Comparison of ENCODE assay signal across 20 mouse cellular contexts in genomic region chr19:8602914-8603313, GRCm38 (mm10). TPM values are rescaled to one million over a fixed set of nuclear protein-coding genes. Genes with fewer than 3 reads are reported as not detected.
DNase-seq lines count a peak whose midpoint lies in the region; ATAC-seq and TF ChIP-seq lines count a peak whose summit lies in the region.
"Had no signal": no experiment of that assay in that cellular context is flagged by ENCODE, and none has a peak within 500 bp of the region (broad histone marks: within the 10 kb centered on the region; RNA-seq: fewer than 3 reads in every experiment).

No protein-coding gene starts in this region.

- H3K9ac ChIP-seq in stomach, embryonic 14.5 days (replicated peaks; ENCODE audit: low read depth, low read length), result no peak overlapping the region
- H3K9ac ChIP-seq in stomach, postnatal 0 days (ENCODE audit: low read length), result no peak overlapping the region
- no peak overlapping the region for H3K9ac ChIP-seq in liver, embryonic 16.5 days (ENCODE audit: low read depth, low read length)
- H3K9ac ChIP-seq: embryonic facial prominence, embryonic 12.5 days; lung, embryonic 14.5 days; midbrain, embryonic 13.5 days had no signal

- no peak overlapping the region for H3K4me3 ChIP-seq in stomach, embryonic 14.5 days (ENCODE audit: low read depth, low read length)
- H3K4me3 ChIP-seq in stomach, postnatal 0 days (ENCODE audit: low read depth, low read length), result no peak overlapping the region
- no peak overlapping the region for H3K4me3 ChIP-seq in liver, embryonic 16.5 days (ENCODE audit: low read depth, low read length)
- no peak overlapping the region for H3K4me3 ChIP-seq in lung, adult 2 months (replicated peaks; ENCODE audit: extremely low read depth, low read depth, low read length)
- H3K4me3 ChIP-seq: embryonic facial prominence, embryonic 12.5 days; midbrain, embryonic 13.5 days had no signal

- no peaks in the 10 kb centered on the region for H3K36me3 ChIP-seq in stomach, embryonic 14.5 days (ENCODE audit: control insufficient read depth, insufficient read depth, low read length)
- no peaks in the 10 kb centered on the region for H3K36me3 ChIP-seq in stomach, postnatal 0 days (ENCODE audit: control insufficient read depth, insufficient read depth, low read length)
- no peaks in the 10 kb centered on the region for H3K36me3 ChIP-seq in liver, embryonic 16.5 days (ENCODE audit: control insufficient read depth, insufficient read depth)
- H3K36me3 ChIP-seq: embryonic facial prominence, embryonic 12.5 days; midbrain, embryonic 13.5 days had no signal

- no peaks in the 10 kb centered on the region for H3K27me3 ChIP-seq in stomach, embryonic 14.5 days (ENCODE audit: control insufficient read depth, insufficient read depth, low read length)
- no peaks in the 10 kb centered on the region for H3K27me3 ChIP-seq in stomach, postnatal 0 days (ENCODE audit: control insufficient read depth, insufficient read depth, low read length)
- H3K27me3 ChIP-seq in liver, embryonic 16.5 days (ENCODE audit: control insufficient read depth, insufficient read depth, low read depth, low read length), result no peaks in the 10 kb centered on the region
- H3K27me3 ChIP-seq: embryonic facial prominence, embryonic 12.5 days; midbrain, embryonic 13.5 days had no signal

- no peaks in the 10 kb centered on the region for H3K4me1 ChIP-seq in stomach, embryonic 14.5 days (ENCODE audit: control insufficient read depth, insufficient read depth, low read length)
- no peaks in the 10 kb centered on the region for H3K4me1 ChIP-seq in stomach, postnatal 0 days (replicated peaks; ENCODE audit: control insufficient read depth, insufficient read depth)
- peaks cover 41% of the 10 kb centered on the region for H3K4me1 ChIP-seq in liver, embryonic 16.5 days (ENCODE audit: control insufficient read depth, low read depth, low read length)
- no peaks in the 10 kb centered on the region for H3K4me1 ChIP-seq in lung, adult 2 months (ENCODE audit: control insufficient read depth, insufficient read depth, low read length)
- H3K4me1 ChIP-seq: embryonic facial prominence, embryonic 12.5 days; midbrain, embryonic 13.5 days had no signal

- H3K27ac ChIP-seq in stomach, embryonic 14.5 days (ENCODE audit: low read length), result no peak overlapping the region
- H3K27ac ChIP-seq in stomach, postnatal 0 days (replicated peaks), result no peak overlapping the region
- H3K27ac ChIP-seq in liver, embryonic 16.5 days (ENCODE audit: low read length), result peak overlapping the region; percentile 42; the same call in 1 of the 2 replicates
- H3K27ac ChIP-seq: embryonic facial prominence, embryonic 12.5 days; macrophage; midbrain, embryonic 13.5 days had no signal

- no peak for TF ChIP-seq POLR2A in lung, adult 2 months (IDR thresholded peaks at IDR 0.05; ENCODE audit: borderline replicate concordance, extremely low read depth, low read depth, low read length)

- DNase-seq in stomach, postnatal 0 days (ENCODE audit: low spot score), result no peak
- no peak for DNase-seq in lung, adult 2 months
- DNase-seq in thymus, postnatal 36 days, result no peak
- DNase-seq in thymus, postnatal 0 days (ENCODE audit: low spot score), result no peak
- DNase-seq: cerebellum, adult 2 months; kidney, adult 9 months; left cerebral cortex, postnatal 4 days; lung, embryonic 14.5 days had no signal

- TF ChIP-seq CTCF in stomach, postnatal 0 days (IDR thresholded peaks at IDR 0.05; ENCODE audit: low read depth), result no peak
- no peak for TF ChIP-seq CTCF in lung, adult 2 months (IDR thresholded peaks at IDR 0.05; ENCODE audit: insufficient read depth, low read length)

- H3K9me3 ChIP-seq in stomach, embryonic 14.5 days (ENCODE audit: control insufficient read depth, low read depth, low read length), result no peaks in the 10 kb centered on the region
- H3K9me3 ChIP-seq in stomach, postnatal 0 days (ENCODE audit: control insufficient read depth, low read length), result no peaks in the 10 kb centered on the region
- H3K9me3 ChIP-seq in liver, embryonic 16.5 days (replicated peaks; ENCODE audit: control insufficient read depth, low read length), result no peaks in the 10 kb centered on the region
- H3K9me3 ChIP-seq: embryonic facial prominence, embryonic 12.5 days; midbrain, embryonic 13.5 days had no signal

- no peak for TF ChIP-seq EP300 in stomach, postnatal 0 days (optimal IDR thresholded peaks at IDR 0.05)

- 43% methylated on average over 3 of the region's 3 CpGs for WGBS in stomach, embryonic 14.5 days
- WGBS in stomach, postnatal 0 days, result 45% methylated on average over 3 of the region's 3 CpGs
- 23% methylated on average over 3 of the region's 3 CpGs for whole genome bisulfite sequencing in liver, embryonic 16.5 days (ENCODE audit: insufficient replicate concordance)
- WGBS in lung, adult 2 months, result 55% methylated on average over 3 of the region's 3 CpGs

- ATAC-seq in stomach, embryonic 14.5 days (ENCODE audit: insufficient number of reproducible peaks, insufficient read depth, low FRiP score, low read depth), result peak; percentile 58; the same call in 1 of the 2 replicates
- ATAC-seq in stomach, postnatal 0 days (ENCODE audit: low FRiP score, low TSS enrichment), result no peak
- peak; percentile 68 for ATAC-seq in erythroid progenitor cell, adult 5-6 weeks (replicated peaks; ENCODE audit: low FRiP score, poor library complexity, severe bottlenecking)
- ATAC-seq in liver, embryonic 16.5 days (ENCODE audit: low read depth), result peak; percentile 94
- ATAC-seq: midbrain, embryonic 13.5 days had no signal

- H3K4me2 ChIP-seq in stomach, embryonic 14.5 days (replicated peaks; ENCODE audit: low read depth, low read length), result no peak overlapping the region
- no peak overlapping the region for H3K4me2 ChIP-seq in stomach, postnatal 0 days (replicated peaks; ENCODE audit: low read depth)
- peak overlapping the region; percentile 39 for H3K4me2 ChIP-seq in liver, embryonic 16.5 days (ENCODE audit: low read depth, low read length)
- H3K4me2 ChIP-seq: embryonic facial prominence, embryonic 12.5 days; lung, embryonic 14.5 days; midbrain, embryonic 13.5 days had no signal

RNA-seq across cellular contexts. Expression of gene Slc22a8, which starts 11.9 kb away (rescaled TPM):
- polyA plus RNA-seq in stomach, embryonic 14.5 days (2014; fragmentation: Nextera tagmentation; extraction: Ambion mirVana), result not detected in 2 replicates
- polyA plus RNA-seq in stomach, postnatal 0 days (2015; fragmentation: Nextera tagmentation; extraction: Ambion mirVana), result 0.06 TPM in 1 of 2 replicates, not detected in the other
- 1.1 TPM in 1 of 2 replicates, not detected in the other for total RNA-seq in erythroid progenitor cell, adult 5-6 weeks (2015; ENCODE audit: low replicate concordance)
- total RNA-seq in erythroid progenitor cell, adult 5-6 weeks (2017; ENCODE audit: low replicate concordance), result not detected in 2 replicates
- polyA plus RNA-seq in liver, embryonic 16.5 days (2015; fragmentation: Nextera tagmentation; extraction: Ambion mirVana), result 2.4 and 2.6 TPM in 2 replicates
- 0.07 TPM in 1 of 2 replicates, not detected in the other for polyA plus RNA-seq in lung, adult 2 months (2012; rRNA removed)
- polyA plus RNA-seq in thymus, postnatal 0 days (2015; fragmentation: Nextera tagmentation; extraction: Ambion mirVana), result 0.04 and 0.22 TPM in 2 replicates
- total RNA-seq: gastrocnemius, adult 8-10 months; hematopoietic stem cell, adult 5-6 weeks; neutrophil, adult 5-6 weeks had no signal
- polyA plus RNA-seq: C2C12; large intestine, adult 2 months; lung, embryonic 14.5 days; macrophage had no signal

RNA-seq across cellular contexts. Expression of gene Slc22a6, which starts 14.9 kb away (rescaled TPM):
- polyA plus RNA-seq in stomach, embryonic 14.5 days (2014; fragmentation: Nextera tagmentation; extraction: Ambion mirVana), result not detected in 2 replicates
- not detected in 2 replicates for polyA plus RNA-seq in stomach, postnatal 0 days (2015; fragmentation: Nextera tagmentation; extraction: Ambion mirVana)
- not detected in 2 replicates for total RNA-seq in erythroid progenitor cell, adult 5-6 weeks (2015; ENCODE audit: low replicate concordance)
- total RNA-seq in erythroid progenitor cell, adult 5-6 weeks (2017; ENCODE audit: low replicate concordance), result not detected in 2 replicates
- polyA plus RNA-seq in liver, embryonic 16.5 days (2015; fragmentation: Nextera tagmentation; extraction: Ambion mirVana), result 0.02 TPM in 1 of 2 replicates, not detected in the other
- not detected in 2 replicates for polyA plus RNA-seq in lung, adult 2 months (2012; rRNA removed)
- polyA plus RNA-seq in thymus, postnatal 0 days (2015; fragmentation: Nextera tagmentation; extraction: Ambion mirVana), result not detected in 2 replicates
- total RNA-seq: gastrocnemius, adult 8-10 months; heart, adult 8-10 months; hematopoietic stem cell, adult 5-6 weeks; neutrophil, adult 5-6 weeks had no signal
- polyA plus RNA-seq: C2C12; large intestine, adult 2 months; lung, embryonic 14.5 days; macrophage had no signal
